Mouse (Mus musculus) forebrain, embryonic 14.5 days (tissue): ENCODE results near the gene Mrpl38. TPM values are rescaled to one million over a fixed set of nuclear protein-coding genes. Genes with fewer than 3 reads are reported as not detected.

Experiments used
- ATAC-seq: fragments of 200-750 bp; cut with Nextera tagmentation; 2 replicates; pipeline ENCODE4 v1.8.0; 2017; ENCODE audit warnings: mild to moderate bottlenecking, moderate library complexity
- DNase-seq: peaks from one replicate; pipeline ENCODE4 v3.0.0-alpha.2; 2015; ENCODE audit warnings: low spot score
- H3K27ac ChIP-seq: fragments of 300-500 bp; sonication (generic); 2 replicates; pipeline ENCODE4 v1.5.1; 2014; ENCODE audit warnings: low read depth, mild to moderate bottlenecking, control low read depth, low read length, moderate library complexity
- H3K27me3 ChIP-seq: fragments of 300-500 bp; sonication (generic); replicated peaks from 2 replicates; pipeline ENCODE4 v1.6.1; 2014; ENCODE audit warnings: low read length, control low read depth, mixed read lengths; ENCODE audit not compliant: control insufficient read depth, insufficient read depth
- H3K36me3 ChIP-seq: fragments of 300-500 bp; sonication (generic); 2 replicates; pipeline ENCODE4 v1.6.1; 2014; ENCODE audit warnings: low read length, control low read depth; ENCODE audit not compliant: control insufficient read depth, insufficient read depth
- H3K4me1 ChIP-seq: fragments of 300-500 bp; sonication (generic); 2 replicates; pipeline ENCODE4 v1.6.1; 2014; ENCODE audit warnings: antibody characterized with exemption, low read length, control low read depth; ENCODE audit not compliant: control insufficient read depth, insufficient read depth
- H3K4me2 ChIP-seq: fragments of 300-500 bp; sonication (generic); 2 replicates; pipeline ENCODE4 v1.6.1; 2014; ENCODE audit warnings: mild to moderate bottlenecking, control low read depth, low read length
- H3K4me3 ChIP-seq: fragments of 300-500 bp; sonication (generic); 2 replicates; pipeline ENCODE4 v1.5.1; 2014; ENCODE audit warnings: low read depth, low read length, control low read depth
- H3K9ac ChIP-seq: fragments of 300-500 bp; sonication (generic); 2 replicates; pipeline ENCODE4 v1.6.1; 2014; ENCODE audit warnings: mild to moderate bottlenecking, low read length, control low read depth, moderate library complexity
- H3K9me3 ChIP-seq: fragments of 300-500 bp; sonication (generic); replicated peaks from 2 replicates; pipeline ENCODE4 v1.6.1; 2016; ENCODE audit warnings: low read length, control low read depth, mixed read lengths; ENCODE audit not compliant: control insufficient read depth
- WGBS: fragments of 180-500 bp; shearing (Covaris S2); extraction: QIAGEN DNeasy Blood & Tissue Kit; methylation state at CpG from one replicate; pipeline ENCODE4 v1.1.7; 2014; 5-methylcytosine and 5-hydroxymethylcytosine counted together
- polyA plus RNA-seq: library from polyadenylated mRNA; unstranded; fragments of >200 nt; fragmentation: Nextera tagmentation; extraction: Ambion mirVana; gene quantifications from 2 replicates; pipeline ENCODE4 v1.2.1, GENCODE M21; 2014

Gene Mrpl38
- polyA plus RNA-seq, 1 experiment from 2014 or later: 79.6 TPM

DNA sequence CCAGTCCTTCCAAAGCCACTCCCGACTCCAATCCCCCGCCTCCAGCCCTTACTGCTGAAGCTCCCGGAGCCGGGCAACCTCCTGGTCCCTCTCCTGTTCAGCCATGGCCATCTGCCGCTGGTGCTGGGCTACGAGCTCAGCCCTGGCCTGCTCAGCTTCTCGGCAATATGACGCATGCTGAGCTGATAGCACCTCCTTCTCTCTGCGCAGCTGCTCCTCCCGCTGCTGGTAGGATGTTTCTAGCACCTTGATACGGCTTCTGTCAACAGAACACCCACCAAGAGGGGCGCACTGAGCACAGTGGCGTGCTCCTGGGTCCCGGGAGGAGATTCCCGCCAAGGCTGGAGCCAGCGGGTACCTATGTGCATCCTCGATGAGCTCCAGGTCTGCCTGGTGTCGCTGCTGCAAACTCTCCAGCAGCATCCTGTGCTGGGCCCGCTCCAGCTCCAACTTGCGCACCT, 10.1 kb upstream of the Mrpl38 start:
- H3K9ac ChIP-seq: no peak overlapping the region
- H3K27ac ChIP-seq: no peak overlapping the region

GRCm38 (mm10) chr11:116146294-116146985, 7.8 kb upstream of the Mrpl38 start:
- DNase-seq (no peak), ATAC-seq (no peak)
- H3K4me3 ChIP-seq: no peak overlapping the region
- peaks cover 100% of the 10 kb centered on the region for H3K36me3 ChIP-seq
- no peak overlapping the region for H3K9ac ChIP-seq
- no peaks in the 10 kb centered on the region for H3K4me1 ChIP-seq
- no peak overlapping the region for H3K4me2 ChIP-seq
- WGBS: 76% methylated on average over 25 of the region's 25 CpGs
- H3K9me3 ChIP-seq: no peaks in the 10 kb centered on the region
- H3K27me3 ChIP-seq: no peaks in the 10 kb centered on the region
- no peak overlapping the region; the same call in 1 of the 2 replicates for H3K27ac ChIP-seq

More for the DNA sequence above, 10.1 kb upstream of the Mrpl38 start:
- Histone ChIP-seq H3K4me1 (no peaks in the 10 kb centered on the region), H3K4me3 (no peak overlapping the region), H3K36me3 (peaks cover 100% of the 10 kb centered on the region), H3K4me2 (no peak overlapping the region), H3K9me3 (no peaks in the 10 kb centered on the region), H3K27me3 (no peaks in the 10 kb centered on the region)
- DNase-seq (no peak), ATAC-seq (no peak)
- WGBS: 74% methylated on average over 20 of the region's 20 CpGs

DNA sequence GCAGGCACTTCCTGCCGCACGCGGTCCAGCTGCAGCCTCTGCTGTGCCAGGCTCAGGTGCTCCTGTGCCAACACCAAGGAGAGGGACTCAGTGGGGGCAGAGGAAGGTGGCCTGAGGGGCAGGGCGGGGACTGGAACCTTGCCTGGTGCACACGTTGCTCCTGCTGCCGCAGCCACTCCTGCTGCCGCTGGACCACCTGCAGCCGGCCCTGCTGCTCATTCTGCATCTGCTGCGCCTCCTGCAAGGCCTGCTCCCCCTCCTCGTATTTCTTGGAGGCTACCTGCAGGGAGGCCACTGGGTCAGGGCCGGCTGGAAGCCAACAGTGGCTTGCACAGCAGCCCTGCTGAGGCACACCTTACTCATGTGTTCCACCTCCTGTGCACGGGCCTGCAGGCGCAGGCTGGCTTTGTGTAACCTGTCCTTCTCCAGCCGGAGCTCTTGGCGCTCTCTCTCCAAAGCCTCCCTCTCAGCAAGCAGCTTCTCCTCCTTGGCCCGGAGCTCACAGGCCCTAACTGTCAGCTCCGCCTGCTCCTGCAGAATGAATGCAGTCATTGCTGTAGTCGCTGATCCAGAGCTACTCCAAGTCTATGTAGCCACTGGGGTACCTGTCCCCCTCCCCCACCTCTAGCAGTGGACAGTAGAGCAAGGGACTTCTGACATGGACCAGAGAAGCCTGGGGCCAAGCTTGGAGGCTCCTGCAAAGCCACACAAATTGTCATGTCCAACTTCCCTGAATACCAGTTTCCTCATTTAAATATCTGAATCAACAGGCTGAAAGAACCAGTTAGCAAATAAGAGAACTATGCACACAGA, 7.0 kb upstream of the Mrpl38 start:
- ATAC-seq (no peak), DNase-seq (no peak)
- H3K4me3 ChIP-seq: no peak overlapping the region
- H3K9me3 ChIP-seq: no peaks in the 10 kb centered on the region
- no peak overlapping the region for H3K27ac ChIP-seq
- H3K4me2 ChIP-seq: no peak overlapping the region
- no peaks in the 10 kb centered on the region for H3K4me1 ChIP-seq
- WGBS: 59% methylated on average over 17 of the region's 18 CpGs
- peaks cover 95% of the 10 kb centered on the region for H3K36me3 ChIP-seq
- no peak overlapping the region for H3K9ac ChIP-seq
- H3K27me3 ChIP-seq: no peaks in the 10 kb centered on the region

DNA sequence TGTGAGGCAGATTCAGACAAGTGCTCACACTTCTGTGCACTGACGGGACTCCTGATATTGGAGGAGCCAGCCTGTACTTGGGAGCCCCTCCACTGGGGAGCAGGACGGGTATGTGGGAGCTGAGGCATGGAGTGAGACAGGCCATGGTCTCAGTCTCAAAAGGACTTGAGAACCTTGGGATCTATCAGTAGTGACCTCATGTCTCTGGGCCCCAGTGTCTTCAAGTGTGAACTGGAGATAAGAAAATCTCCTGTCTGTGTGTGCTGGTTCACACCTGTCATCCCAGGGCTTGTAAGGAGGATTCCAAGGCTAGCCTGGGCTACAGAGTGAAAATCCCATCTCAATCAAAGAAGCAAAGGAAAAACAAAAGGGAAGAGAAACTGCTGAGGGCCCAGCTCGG, 4.8 kb upstream of the Mrpl38 start:
- H3K9me3 ChIP-seq: no peaks in the 10 kb centered on the region
- no peak overlapping the region for H3K4me3 ChIP-seq
- no peak overlapping the region for H3K9ac ChIP-seq
- no peaks in the 10 kb centered on the region for H3K4me1 ChIP-seq
- no peaks in the 10 kb centered on the region for H3K27me3 ChIP-seq
- ATAC-seq: no peak
- H3K27ac ChIP-seq: no peak overlapping the region
- WGBS: 89% methylated on average over 3 of the region's 3 CpGs
- H3K36me3 ChIP-seq: peaks cover 72% of the 10 kb centered on the region
- no peak for DNase-seq
- H3K4me2 ChIP-seq: no peak overlapping the region

DNA sequence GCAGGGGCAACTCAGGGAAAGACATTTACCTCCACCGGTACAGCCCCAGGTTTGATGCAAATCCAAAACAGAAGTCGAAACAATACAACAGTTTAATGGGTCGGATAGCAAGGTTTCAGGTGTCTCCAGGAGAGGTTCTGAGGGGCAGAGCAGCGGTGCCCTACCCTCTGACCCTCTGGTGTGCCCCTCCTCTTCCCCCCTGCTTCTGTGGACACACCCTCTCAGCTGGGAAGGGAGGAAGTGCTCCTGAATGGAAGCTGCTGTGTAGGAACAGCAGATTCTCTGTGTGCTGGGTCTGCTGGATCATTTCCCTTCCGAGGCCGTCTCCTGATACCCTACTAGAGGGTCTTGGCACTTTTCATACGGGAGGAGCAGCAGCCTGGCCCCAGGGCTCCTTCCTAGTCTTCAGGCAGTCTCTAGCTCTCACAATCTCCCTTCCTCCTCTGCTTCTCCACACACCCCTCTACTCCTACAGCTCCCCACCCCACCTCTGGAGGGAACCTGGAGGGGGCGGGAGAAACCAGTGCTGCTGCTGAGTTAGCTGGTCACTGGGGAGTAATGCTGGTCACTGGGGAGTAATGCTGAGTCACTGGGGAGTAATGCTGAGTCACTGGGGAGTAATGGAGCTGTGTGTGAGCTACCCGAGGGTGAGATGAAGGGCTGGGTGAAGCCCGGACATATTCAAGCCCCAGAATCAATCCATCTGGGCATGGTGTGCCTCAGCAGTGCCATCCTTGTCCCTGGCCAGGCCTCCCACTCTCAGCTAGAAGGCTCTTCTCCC, 3.7 kb upstream of the Mrpl38 start:
- Histone ChIP-seq H3K4me3 (no peak overlapping the region), H3K36me3 (peaks cover 62% of the 10 kb centered on the region), H3K27ac (no peak overlapping the region), H3K9ac (no peak overlapping the region), H3K9me3 (no peaks in the 10 kb centered on the region), H3K27me3 (no peaks in the 10 kb centered on the region), H3K4me1 (peaks cover 3% of the 10 kb centered on the region; the same call in 1 of the 2 replicates), H3K4me2 (no peak overlapping the region)
- WGBS: 79% methylated on average over 10 of the region's 10 CpGs
- ATAC-seq (no peak), DNase-seq (no peak)

GRCm38 (mm10) chr11:116138096-116138467, 586 bp downstream of the Mrpl38 start:
- Histone ChIP-seq H3K9ac (peak overlapping the region; percentile 75), H3K36me3 (peaks cover 36% of the 10 kb centered on the region), H3K27ac (peak overlapping the region; percentile 22; the same call in 1 of the 2 replicates), H3K4me1 (peaks cover 3% of the 10 kb centered on the region; the same call in 1 of the 2 replicates), H3K27me3 (no peaks in the 10 kb centered on the region), H3K9me3 (no peaks in the 10 kb centered on the region), H3K4me3 (peak overlapping the region; percentile 66), H3K4me2 (peak overlapping the region; percentile 65)
- under 1% methylated on average over 20 of the region's 20 CpGs for WGBS
- no peak for DNase-seq
- ATAC-seq: no peak; the same call in 1 of the 2 replicates

- Histone ChIP-seq H3K4me2 (no peak overlapping the region), H3K27me3 (no peaks in the 10 kb centered on the region), H3K9ac (no peak overlapping the region), H3K9me3 (no peaks in the 10 kb centered on the region), H3K4me1 (peaks cover 3% of the 10 kb centered on the region), H3K4me3 (no peak overlapping the region), H3K36me3 (peaks cover 31% of the 10 kb centered on the region), H3K27ac (no peak overlapping the region)
- DNase-seq (no peak), ATAC-seq (no peak)
- WGBS: 90% methylated on average over 10 of the region's 10 CpGs
These were observed 4.5 kb downstream of the Mrpl38 start for GRCm38 (mm10) chr11:116134171-116134570.

GRCm38 (mm10) chr11:116133497-116133896, 5.2 kb downstream of the Mrpl38 start:
- Histone ChIP-seq H3K27me3 (no peaks in the 10 kb centered on the region), H3K27ac (no peak overlapping the region), H3K4me2 (no peak overlapping the region), H3K4me1 (peaks cover 3% of the 10 kb centered on the region), H3K36me3 (peaks cover 31% of the 10 kb centered on the region), H3K9me3 (no peaks in the 10 kb centered on the region), H3K9ac (no peak overlapping the region), H3K4me3 (no peak overlapping the region)
- 81% methylated on average over 5 of the region's 5 CpGs for WGBS
- DNase-seq: no peak
- no peak for ATAC-seq
